Mouse (Mus musculus) central nervous system, embryonic 18 days (tissue): Measurements from ENCODE around the gene Siae. TPM values are rescaled to one million over a fixed set of nuclear protein-coding genes. Genes with fewer than 3 reads are reported as not detected.

Experiments used
- polyA plus RNA-seq: library from polyadenylated mRNA; depleted of rRNA; stranded (reverse); fragments of >200 nt; gene quantifications from 2 replicates; pipeline ENCODE4 v1.2.3, GENCODE M21; 2012; rRNA removed

Siae gene
- 10.5 and 10.7 TPM in 2 replicates for polyA plus RNA-seq

DNA sequence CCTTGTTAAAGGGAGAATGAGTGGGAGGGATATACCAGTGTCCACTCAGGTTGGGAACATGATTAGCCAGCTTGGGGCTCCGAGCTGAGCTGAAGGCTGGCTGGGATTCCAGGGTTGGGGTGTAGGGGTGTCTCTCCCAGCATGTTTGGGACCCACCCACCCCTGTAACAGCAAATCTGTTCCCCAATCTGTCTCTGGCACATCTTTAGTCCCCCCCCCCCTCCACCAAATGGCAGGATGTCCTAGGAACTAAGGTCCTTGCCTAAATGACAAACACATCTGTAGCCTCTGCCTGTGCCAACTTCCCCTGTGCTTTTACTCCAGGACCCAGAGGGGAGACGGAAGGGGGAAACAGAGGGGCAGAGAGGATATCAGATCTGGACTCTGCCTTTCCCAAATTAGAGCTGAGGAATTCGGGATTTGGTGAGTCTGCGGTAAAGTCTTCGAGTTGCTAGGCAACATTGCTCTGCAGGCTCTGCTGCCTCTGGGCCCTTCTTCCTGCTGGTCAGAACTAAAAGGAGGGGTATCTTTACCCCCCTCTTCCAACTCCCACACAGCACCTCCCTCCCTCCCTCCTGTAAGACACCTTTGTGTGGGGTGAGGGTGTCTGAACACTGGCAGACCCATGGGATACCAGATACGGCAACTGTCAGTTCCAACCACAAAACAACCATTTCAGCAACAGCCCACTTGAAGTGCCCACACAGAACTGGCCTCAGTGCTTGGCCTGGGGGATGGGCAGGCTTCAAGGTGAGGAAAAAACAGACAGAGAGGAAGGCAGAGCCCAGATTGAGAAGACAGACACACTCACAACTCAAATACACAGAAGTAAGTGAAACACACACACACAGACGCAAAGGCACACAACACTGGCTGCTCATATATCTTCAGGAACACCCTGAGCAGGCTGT lies at the start of gene Siae:
Siae (plus strand) TSS at position 861 of the 911 bp plus-strand sequence.

DNA sequence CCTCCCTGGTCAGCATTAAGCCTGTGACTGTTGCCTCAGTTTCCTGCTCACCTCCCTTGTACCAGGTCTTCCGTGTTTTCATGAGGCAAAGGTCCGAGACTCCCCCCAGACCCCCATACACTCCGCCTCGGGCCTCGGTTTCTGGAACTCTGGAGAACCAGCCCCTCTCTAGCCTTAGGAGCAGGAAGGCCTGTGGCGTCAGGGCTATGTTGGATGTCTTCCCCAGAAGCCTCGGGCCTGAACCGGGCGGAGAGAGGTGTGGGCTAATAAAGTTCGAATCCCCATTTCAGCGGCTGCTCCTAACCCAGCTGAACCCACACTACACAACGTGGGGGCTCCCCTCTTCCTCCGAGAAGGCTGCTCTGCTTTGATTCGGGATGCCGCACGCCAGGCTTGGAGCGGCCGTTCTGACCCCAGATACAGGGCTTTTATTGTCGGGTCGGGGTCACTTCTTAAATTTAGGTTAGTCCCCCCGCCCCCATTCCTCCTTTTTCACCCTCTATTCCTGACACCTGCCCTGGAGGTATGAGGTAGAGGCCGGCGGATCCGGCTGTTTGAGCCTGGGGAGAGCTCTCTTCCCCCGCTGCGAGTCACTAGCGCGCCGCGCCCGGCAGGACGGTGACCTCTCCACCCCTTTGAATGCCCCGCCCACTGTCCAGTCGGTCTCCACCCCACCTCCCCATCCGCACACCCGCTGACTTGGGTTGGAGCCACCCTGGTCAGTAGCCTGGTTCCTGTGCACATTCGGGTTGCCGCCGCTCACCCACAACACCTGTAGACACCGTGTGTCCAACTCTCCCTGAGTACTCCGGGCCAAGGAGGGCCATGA lies 27.9 kb upstream of the Siae start, which contains the start of gene Esam:
Esam (plus strand) TSS at position 683 of the 829 bp plus-strand sequence.

DNA sequence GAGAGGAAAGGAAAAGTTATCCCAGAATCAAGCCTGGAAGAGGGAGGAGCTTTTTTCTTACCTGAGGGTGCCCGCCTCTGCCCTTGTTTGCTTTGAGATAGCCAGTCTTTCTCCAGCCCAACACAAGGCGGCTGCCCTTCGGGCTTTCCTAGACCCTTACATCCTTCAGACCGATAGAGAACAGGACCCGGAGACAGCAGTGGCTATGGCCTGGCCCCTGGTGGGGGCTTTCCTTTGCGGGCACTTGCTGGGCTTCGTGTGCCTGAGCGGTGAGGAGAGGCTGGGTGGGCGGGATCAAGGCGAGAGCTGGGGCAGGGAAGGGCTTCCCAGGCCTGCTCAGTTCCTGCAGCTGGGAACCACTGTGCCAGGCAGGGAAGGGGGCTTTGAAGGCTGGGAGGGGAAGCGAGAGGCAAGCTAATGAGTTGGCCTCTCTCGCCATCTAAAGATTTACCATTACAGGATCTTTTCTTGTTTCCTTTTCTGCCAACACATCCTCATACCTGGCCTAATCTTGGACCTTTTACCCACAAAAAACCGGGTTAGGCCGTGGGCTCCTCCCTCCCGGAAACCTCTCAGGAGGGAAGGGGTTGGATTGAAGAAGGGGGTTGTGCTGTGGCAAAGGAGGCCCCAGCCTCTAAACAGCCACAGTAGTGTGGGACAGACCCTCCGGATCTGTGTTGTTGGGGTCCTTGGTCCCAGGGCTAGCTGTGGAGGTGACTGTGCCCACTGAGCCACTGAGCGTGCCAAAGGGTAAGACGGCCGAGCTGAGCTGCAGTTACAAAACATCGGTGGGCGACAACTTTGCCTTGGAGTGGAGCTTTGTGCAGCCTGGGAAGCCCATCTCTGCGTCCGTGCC lies 16.1 kb upstream of the Siae start, which contains the start of gene Vsig2:
Vsig2 (plus strand) TSS at position 86 of the 856 bp plus-strand sequence.

DNA sequence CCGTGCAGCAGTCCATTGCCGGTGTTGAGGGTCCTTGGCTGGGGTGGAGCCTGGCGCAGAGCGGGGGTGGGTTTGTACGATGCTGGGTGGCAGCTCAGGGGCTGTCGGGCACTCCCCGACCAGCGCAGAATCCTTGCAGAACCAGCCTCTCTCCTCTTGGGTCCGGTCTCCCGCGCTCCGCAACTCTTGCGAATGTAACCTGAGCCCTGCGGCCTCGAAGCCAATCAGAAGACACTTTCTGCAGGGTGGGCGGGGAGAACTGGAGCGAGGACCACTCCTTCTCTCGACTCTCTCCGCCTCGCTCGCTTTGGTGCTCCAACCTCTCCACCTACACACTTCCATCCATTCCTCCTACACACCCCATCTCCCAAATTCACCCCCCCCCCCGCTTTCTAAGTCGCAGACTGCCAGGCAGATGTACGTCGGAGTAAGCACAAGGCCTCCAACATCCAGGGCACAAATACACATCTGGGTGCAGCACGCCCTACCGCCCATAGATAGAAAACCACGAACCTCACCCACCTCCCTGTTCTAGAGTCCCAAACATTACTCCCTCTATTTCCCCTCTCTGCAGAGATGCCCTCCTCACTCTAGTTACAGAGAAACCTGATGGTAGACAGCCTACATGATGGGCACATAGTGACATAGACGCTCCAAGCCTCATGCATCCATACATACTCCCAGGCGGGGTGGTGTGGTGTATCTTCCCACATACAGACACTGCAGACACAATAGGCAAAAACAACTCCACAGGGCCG lies 2.8 kb upstream of the Siae start, which contains the start of gene Nrgn:
Nrgn (minus strand) TSS at position 369 of the 758 bp plus-strand sequence.

DNA sequence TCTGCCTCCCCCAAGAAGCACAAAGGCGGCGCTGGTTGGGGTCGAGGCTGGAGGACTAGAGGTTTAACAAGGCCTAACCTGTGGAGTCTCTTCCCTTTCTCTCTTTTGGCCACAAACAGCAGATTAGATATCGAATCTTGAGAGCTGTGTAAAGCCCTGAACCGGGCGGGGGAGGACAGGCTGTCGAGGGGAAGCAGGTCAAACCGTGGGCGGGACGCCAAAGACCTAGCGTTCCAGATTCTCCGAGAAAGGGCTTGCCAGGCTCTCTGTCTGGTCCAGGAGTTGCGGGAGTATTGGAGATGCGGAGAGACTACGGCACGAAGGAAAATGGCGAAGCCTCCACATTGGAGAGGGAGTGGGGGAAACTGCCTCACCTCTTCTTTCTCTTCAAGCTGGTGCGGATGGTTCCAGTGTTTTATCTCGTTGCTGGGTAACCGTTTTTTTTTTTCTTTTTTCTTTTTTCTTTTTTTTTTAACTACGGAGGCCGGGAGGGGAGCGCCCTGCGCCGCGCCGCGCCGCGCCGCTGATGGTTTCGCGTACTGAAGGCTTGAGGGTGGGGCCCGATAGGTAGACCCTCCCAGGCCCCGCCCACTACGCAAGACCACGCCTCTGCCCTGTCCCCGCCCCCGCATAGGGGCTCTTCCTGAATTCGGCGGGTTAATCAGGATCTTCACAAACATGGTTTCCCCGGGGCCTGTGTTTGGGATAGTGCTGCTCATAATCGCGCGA lies 57.8 kb downstream of the Siae start, which contains the start of gene Spa17:
Spa17 (minus strand) TSS at position 541 of the 729 bp plus-strand sequence.

DNA sequence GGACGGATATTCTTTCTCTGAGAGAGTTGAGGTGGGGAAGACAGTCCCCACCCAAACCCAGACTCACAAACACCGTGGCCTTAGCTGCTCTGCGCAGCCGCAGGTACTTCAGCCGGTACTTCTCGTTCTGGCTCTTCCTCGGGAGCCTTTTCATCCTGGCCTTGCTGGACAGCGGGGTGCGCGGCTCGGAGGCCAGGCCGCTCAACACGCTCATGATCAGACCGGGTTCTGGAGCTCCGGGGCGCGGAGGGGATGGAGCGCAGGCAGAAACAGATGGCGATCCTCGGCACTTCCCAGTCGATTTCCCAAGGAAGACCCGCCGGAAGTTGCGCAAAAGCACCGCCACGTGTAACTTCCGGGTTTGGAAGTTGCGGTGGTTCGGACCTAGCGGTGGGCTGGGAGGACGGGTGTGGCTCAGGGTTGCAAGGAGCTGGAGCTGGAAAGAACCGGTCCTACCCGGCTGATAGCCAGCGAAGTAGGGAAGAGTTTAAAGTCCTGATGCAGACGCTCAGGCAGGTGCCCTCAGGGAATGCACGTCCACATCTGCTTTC lies 101.5 kb downstream of the Siae start, which contains the start of gene Tbrg1:
Tbrg1 (minus strand) TSS at position 382 of the 551 bp plus-strand sequence.

DNA sequence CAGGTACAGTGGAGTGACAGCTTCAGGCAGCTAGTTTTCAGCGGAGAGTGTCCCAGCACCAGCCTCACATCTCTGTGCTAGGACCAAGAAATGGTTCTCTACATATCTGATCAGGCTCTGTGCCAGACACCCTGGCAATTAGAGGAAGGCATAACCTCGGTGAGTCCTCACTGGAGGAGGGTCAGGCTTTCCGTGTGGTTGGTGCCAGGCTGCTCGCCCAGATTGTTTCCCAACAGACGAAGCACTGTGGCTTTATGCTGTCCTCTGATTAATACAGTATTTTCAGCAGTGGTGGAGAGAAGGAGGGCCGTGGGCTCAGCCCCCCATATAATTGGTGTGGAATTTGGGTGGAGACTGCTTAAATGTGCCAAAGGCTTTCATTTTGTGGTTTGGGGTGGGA lies 113.6 kb downstream of the Siae start, which contains the start of gene Panx3:
Panx3 (minus strand) TSS at position 121 of the 400 bp plus-strand sequence.

Other genes with a start within 250 kb of the Siae start
- 2.6 and 3.1 TPM in 2 replicates for gene Ccdc15, start 207.3 kb upstream of the Siae start, polyA plus RNA-seq
- 19.7 and 20.5 TPM in 2 replicates for gene Hepacam, start 188.3 kb upstream of the Siae start, polyA plus RNA-seq
- 4.1 and 4.9 TPM in 2 replicates for gene Robo4, start 153.8 kb upstream of the Siae start, polyA plus RNA-seq
- gene Robo3, start 122.5 kb upstream of the Siae start, polyA plus RNA-seq, result 5.2 and 8.2 TPM in 2 replicates
- gene Msantd2, start 66.4 kb upstream of the Siae start, polyA plus RNA-seq, result 66.6 and 66.7 TPM in 2 replicates
- gene Esam, start 27.6 kb upstream of the Siae start, polyA plus RNA-seq, result 30.6 and 32.9 TPM in 2 replicates
- gene Vsig2, start 16.4 kb upstream of the Siae start, polyA plus RNA-seq, result 3.4 and 3.5 TPM in 2 replicates
- gene Nrgn, start 2.8 kb upstream of the Siae start, polyA plus RNA-seq, result 109 and 149 TPM in 2 replicates
- 3.9 and 6.0 TPM in 2 replicates for gene Spa17, start 58.0 kb downstream of the Siae start, polyA plus RNA-seq
- 54.3 and 56.4 TPM in 2 replicates for gene Tbrg1, start 101.6 kb downstream of the Siae start, polyA plus RNA-seq
- gene Panx3, start 113.5 kb downstream of the Siae start, polyA plus RNA-seq, result 0.04 and 3.4 TPM in 2 replicates
- not detected in 2 replicates for gene Olfr160, start 160.6 kb downstream of the Siae start, polyA plus RNA-seq
- not detected in 2 replicates for gene Olfr874, start 189.4 kb downstream of the Siae start, polyA plus RNA-seq
- gene Olfr875, start 216.2 kb downstream of the Siae start, polyA plus RNA-seq, result 0.04 and 0.10 TPM in 2 replicates
- gene Olfr876, start 247.3 kb downstream of the Siae start, polyA plus RNA-seq, result not detected in 2 replicates